20 mouse cellular contexts compared by ENCODE assay signal in the genomic region with DNA sequence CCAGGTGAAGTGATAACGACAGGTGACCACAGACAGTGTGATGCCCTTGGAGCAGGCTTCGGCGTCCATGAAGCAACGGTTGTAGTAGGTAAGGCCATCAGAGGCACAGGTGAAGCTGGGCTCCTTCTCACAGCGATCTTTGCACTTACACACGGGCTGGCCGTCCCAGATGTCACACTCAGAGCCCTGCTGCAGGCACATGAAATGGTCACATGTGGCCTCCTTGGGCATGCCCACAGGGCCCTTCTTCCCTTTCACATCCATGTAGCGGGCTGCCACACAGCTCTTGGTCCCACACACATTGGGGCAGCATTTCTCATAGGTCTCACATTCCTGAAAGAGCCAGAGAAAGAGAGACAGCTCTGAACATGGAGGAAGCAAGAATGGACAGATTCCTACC. TPM values are rescaled to one million over a fixed set of nuclear protein-coding genes. Genes with fewer than 3 reads are reported as not detected.
"Had no signal": no experiment of that assay in that cellular context is flagged by ENCODE, and none has a peak within 500 bp of the region (broad histone marks: within the 10 kb centered on the region; RNA-seq: fewer than 3 reads in every experiment).

No protein-coding gene starts in this region.

- H3K9ac ChIP-seq: liver, postnatal 0 days; lung, embryonic 15.5 days; midbrain, embryonic 13.5 days; midbrain, embryonic 15.5 days; neural tube, embryonic 12.5 days; stomach, embryonic 15.5 days had no signal

- DNase-seq: liver, postnatal 0 days; lung, adult 2 months; right cerebral cortex, postnatal 14 days; thymus, adult 2 months; thymus, postnatal 25 days; thymus, postnatal 4 days had no signal

- H3K4me2 ChIP-seq: lung, embryonic 15.5 days; midbrain, embryonic 11.5 days; midbrain, embryonic 13.5 days; midbrain, embryonic 15.5 days; neural tube, embryonic 12.5 days; stomach, embryonic 15.5 days had no signal

- H3K27me3 ChIP-seq: lung, embryonic 15.5 days; midbrain, embryonic 15.5 days; neural tube, embryonic 12.5 days; stomach, embryonic 15.5 days had no signal

- H3K36me3 ChIP-seq: lung, embryonic 15.5 days; midbrain, embryonic 13.5 days; midbrain, embryonic 15.5 days; neural tube, embryonic 12.5 days; stomach, embryonic 15.5 days had no signal

- H3K27ac ChIP-seq: lung, embryonic 15.5 days; macrophage; midbrain, embryonic 13.5 days; midbrain, embryonic 15.5 days; neural tube, embryonic 12.5 days; stomach, embryonic 15.5 days; stomach, postnatal 0 days had no signal

- H3K4me3 ChIP-seq: lung, embryonic 15.5 days; midbrain, embryonic 13.5 days; midbrain, embryonic 15.5 days; neural tube, embryonic 12.5 days; stomach, embryonic 15.5 days had no signal

- ATAC-seq: liver, postnatal 0 days; lung, postnatal 0 days; midbrain, embryonic 13.5 days; midbrain, embryonic 15.5 days had no signal

- H3K9me3 ChIP-seq: lung, embryonic 15.5 days; midbrain, embryonic 13.5 days; midbrain, embryonic 15.5 days; neural tube, embryonic 12.5 days; stomach, embryonic 15.5 days had no signal

RNA-seq across cellular contexts. Expression of a gene that starts 7.0 kb away (rescaled TPM):
- polyA plus RNA-seq: macrophage had no signal

RNA-seq across cellular contexts. Expression of a gene that starts 42.9 kb away (rescaled TPM):
- polyA plus RNA-seq: lung, adult 2 months; lung, embryonic 15.5 days; lung, postnatal 0 days; macrophage; midbrain, embryonic 13.5 days; midbrain, postnatal 0 days; neural tube, embryonic 12.5 days; neural tube, embryonic 14.5 days; spleen, adult 2 months; stomach, postnatal 0 days; testis, adult 2 months; thymus, adult 2 months; urinary bladder, adult 2 months had no signal
